ENCODE assay signal across 8 mouse cellular contexts in the genomic region with DNA sequence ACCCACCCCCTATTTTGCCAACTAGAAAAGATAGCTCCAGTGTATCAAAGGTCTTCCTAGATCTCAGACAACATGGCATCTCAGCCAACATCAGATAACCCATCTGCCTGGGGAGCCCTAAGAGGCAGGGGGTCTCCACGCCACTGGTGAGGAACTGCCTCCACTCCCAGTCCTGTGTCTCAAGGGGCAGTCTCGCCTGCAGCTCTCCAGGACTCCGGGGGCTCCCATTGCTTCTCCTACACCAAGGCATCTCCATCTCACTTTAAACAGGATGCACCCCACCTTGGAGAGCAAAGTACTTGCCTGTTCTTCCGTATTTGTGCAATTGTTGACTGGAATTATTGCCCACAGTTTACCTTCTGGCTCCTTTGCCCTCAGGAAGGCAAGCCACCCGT. TPM values are rescaled to one million over a fixed set of nuclear protein-coding genes. Genes with fewer than 3 reads are reported as not detected.
DNase-seq lines count a peak whose midpoint lies in the region; ATAC-seq and TF ChIP-seq lines count a peak whose summit lies in the region.
"Had no signal": no experiment of that assay in that cellular context is flagged by ENCODE, and none has a peak within 500 bp of the region (broad histone marks: within the 10 kb centered on the region; RNA-seq: fewer than 3 reads in every experiment).

No protein-coding gene starts in this region.

- peaks cover 38% of the 10 kb centered on the region for H3K36me3 ChIP-seq in embryonic facial prominence, embryonic 13.5 days
- H3K36me3 ChIP-seq in hindbrain, embryonic 14.5 days (replicated peaks; ENCODE audit: control insufficient read depth, insufficient read depth): no peaks in the 10 kb centered on the region; the same call in 1 of the 2 replicates
- peaks cover 18% of the 10 kb centered on the region for H3K36me3 ChIP-seq in liver, postnatal 0 days (replicated peaks; ENCODE audit: insufficient read depth, low read length)

- no peaks in the 10 kb centered on the region for H3K27me3 ChIP-seq in embryonic facial prominence, embryonic 13.5 days
- no peaks in the 10 kb centered on the region for H3K27me3 ChIP-seq in hindbrain, embryonic 14.5 days (ENCODE audit: control insufficient read depth, insufficient read depth, low read length)
- no peaks in the 10 kb centered on the region for H3K27me3 ChIP-seq in liver, postnatal 0 days (ENCODE audit: insufficient read depth, low read length)

- H3K4me2 ChIP-seq in embryonic facial prominence, embryonic 13.5 days: no peak overlapping the region
- no peak overlapping the region for H3K4me2 ChIP-seq in hindbrain, embryonic 14.5 days (replicated peaks)
- H3K4me2 ChIP-seq in liver, postnatal 0 days (ENCODE audit: low read depth, low read length): no peak overlapping the region

- 79% methylated on average over 5 of the region's 5 CpGs for WGBS in embryonic facial prominence, embryonic 13.5 days
- WGBS in hindbrain, embryonic 14.5 days: 70% methylated on average over 5 of the region's 5 CpGs
- WGBS in liver, postnatal 0 days (ENCODE audit: insufficient replicate concordance): 55% methylated on average over 5 of the region's 5 CpGs

- peak overlapping the region; percentile 71; the same call in 1 of the 2 replicates for H3K27ac ChIP-seq in layer of hippocampus, adult 2 months
- H3K27ac ChIP-seq in embryonic facial prominence, embryonic 13.5 days: peak overlapping the region; percentile 60
- 0 out of 2 replicates have a peak overlapping the region, but pooled peaks have one; percentile 32 for H3K27ac ChIP-seq in hindbrain, embryonic 14.5 days
- H3K27ac ChIP-seq in liver, postnatal 0 days (ENCODE audit: low read depth): peak overlapping the region; percentile 76

- DNase-seq in layer of hippocampus, adult 2 months (ENCODE audit: low spot score in 2 of 2): no peak
- no peak for DNase-seq in layer of hippocampus, adult 18-20 months (ENCODE audit: low spot score in 2 of 2)
- DNase-seq in hindbrain, embryonic 14.5 days (ENCODE audit: low spot score): no peak
- DNase-seq in liver, postnatal 0 days: no peak
- no peak for DNase-seq in left cerebral cortex, adult 8-10 months (ENCODE audit: low spot score in 2 of 2)
- DNase-seq in cerebellum, postnatal 4 days (ENCODE audit: low spot score in 2 of 2): no peak
- DNase-seq: thymus, postnatal 14 days had no signal

- H3K9ac ChIP-seq in embryonic facial prominence, embryonic 13.5 days: no peak overlapping the region
- H3K9ac ChIP-seq in hindbrain, embryonic 14.5 days: no peak overlapping the region
- no peak overlapping the region for H3K9ac ChIP-seq in liver, postnatal 0 days (replicated peaks)

- TF ChIP-seq EP300 in liver, postnatal 0 days (IDR thresholded peaks at IDR 0.05; ENCODE audit: low read depth): no peak

- no peaks in the 10 kb centered on the region for H3K9me3 ChIP-seq in embryonic facial prominence, embryonic 13.5 days
- no peaks in the 10 kb centered on the region for H3K9me3 ChIP-seq in hindbrain, embryonic 14.5 days (ENCODE audit: control insufficient read depth, low read length)
- no peaks in the 10 kb centered on the region for H3K9me3 ChIP-seq in liver, postnatal 0 days (ENCODE audit: low read length)

- ATAC-seq in embryonic facial prominence, embryonic 13.5 days (ENCODE audit: insufficient number of reproducible peaks, insufficient read depth, low FRiP score, low TSS enrichment, low read depth): no peak
- ATAC-seq in hindbrain, embryonic 14.5 days (ENCODE audit: low FRiP score): no peak
- ATAC-seq in liver, postnatal 0 days: no peak

- peaks cover 34% of the 10 kb centered on the region for H3K4me1 ChIP-seq in embryonic facial prominence, embryonic 13.5 days
- H3K4me1 ChIP-seq in hindbrain, embryonic 14.5 days (replicated peaks; ENCODE audit: control insufficient read depth, insufficient read depth, low read length): peaks cover 16% of the 10 kb centered on the region
- H3K4me1 ChIP-seq in liver, postnatal 0 days (ENCODE audit: insufficient read depth): peaks cover 31% of the 10 kb centered on the region

- no peak overlapping the region for H3K4me3 ChIP-seq in layer of hippocampus, adult 2 months
- H3K4me3 ChIP-seq in embryonic facial prominence, embryonic 13.5 days: no peak overlapping the region
- no peak overlapping the region for H3K4me3 ChIP-seq in hindbrain, embryonic 14.5 days (replicated peaks; ENCODE audit: low read length)
- no peak overlapping the region for H3K4me3 ChIP-seq in liver, postnatal 0 days (ENCODE audit: low read depth, low read length)

- no peak for TF ChIP-seq CTCF in layer of hippocampus, adult 2 months (conservative IDR thresholded peaks at IDR 0.05)
- TF ChIP-seq CTCF in liver, postnatal 0 days (IDR thresholded peaks at IDR 0.05; ENCODE audit: low read depth): no peak

RNA-seq across cellular contexts. Expression of a gene that starts 40.8 kb away (rescaled TPM):
- total RNA-seq in layer of hippocampus, adult 2 months (2021): 1 to 10 TPM; 2.6 to 2.8 TPM
- total RNA-seq in layer of hippocampus, adult 18-20 months (2021): 1 to 10 TPM; 1.3 to 1.5 TPM
- 2.9 and 3.0 TPM in 2 replicates for polyA plus RNA-seq in embryonic facial prominence, embryonic 13.5 days (2015; fragmentation: Nextera tagmentation; extraction: Ambion mirVana)
- polyA plus RNA-seq in hindbrain, embryonic 14.5 days (2014; fragmentation: Nextera tagmentation; extraction: Ambion mirVana): 0.89 and 2.0 TPM in 2 replicates
- 0.89 and 1.2 TPM in 2 replicates for polyA plus RNA-seq in liver, postnatal 0 days (2015; fragmentation: Nextera tagmentation; extraction: Ambion mirVana)
- total RNA-seq in left cerebral cortex, adult 8-10 months (2022): 1 to 10 TPM; 2.3 to 3.3 (median 2.9) TPM
